Mouse (Mus musculus): ENCODE results near the gene Cd52.

GRCm38 (mm10) chr4:134100245-134100644, 5.4 kb upstream of the Cd52 start:
- TF ChIP-seq EP300 (IDR thresholded peaks at IDR 0.05; ENCODE audit: low read depth) (no peak), CTCF (IDR thresholded peaks at IDR 0.05; ENCODE audit: low read depth) (no peak)
